Mouse (Mus musculus): ENCODE data around the gene Abca6. TPM values are rescaled to one million over a fixed set of nuclear protein-coding genes. Genes with fewer than 3 reads are reported as not detected.

The Abca6 gene
- 0.06 TPM in 1 of 2 replicates, not detected in the other for polyA plus RNA-seq (2012; ENCODE audit: low replicate concordance)

GRCm38 (mm10) chr11:110251534-110251933, at the start of gene Abca6:
Gene Abca6 (minus strand): TSS chr11:110251776.

GRCm38 (mm10) chr11:110167459-110168251, 83.9 kb downstream of the Abca6 start, which contains the start of gene Abca9:
Gene Abca9 (minus strand): TSS chr11:110168196.

Other genes starting within 250 kb of the Abca6 start
- gene Abca8a, start 155.8 kb downstream of the Abca6 start, polyA plus RNA-seq (2012; ENCODE audit: low replicate concordance) = 0.07 TPM in 1 of 2 replicates, not detected in the other
- gene Abca9, start 83.6 kb downstream of the Abca6 start, polyA plus RNA-seq (2012; ENCODE audit: low replicate concordance) = 0.41 and 0.94 TPM in 2 replicates
- 0.11 and 0.12 TPM in 2 replicates for gene Abca5, start 85.9 kb upstream of the Abca6 start, polyA plus RNA-seq (2012; ENCODE audit: low replicate concordance)
- 2.5 TPM in 2 replicates for gene Map2k6, start 147.3 kb upstream of the Abca6 start, polyA plus RNA-seq (2012; ENCODE audit: low replicate concordance)